Mouse (Mus musculus): ENCODE data around the gene Paics. TPM values are rescaled to one million over a fixed set of nuclear protein-coding genes. Genes with fewer than 3 reads are reported as not detected.
"Not testable (repeated sequence)": the region's sequence is repeated elsewhere in the genome, so short reads cannot be mapped to it uniquely, and the experiment has no call there.

The Paics gene
- polyA plus RNA-seq, 1 experiment from 2014 or later = 111 TPM

GRCm38 (mm10) chr5:76969250-76969649 is 18.1 kb downstream of the Paics start:
- WGBS (ENCODE audit: insufficient replicate concordance) = 79% methylated on average over 5 of the region's 5 CpGs
- H3K9me3 ChIP-seq (ENCODE audit: low read length) = no peaks in the 10 kb centered on the region
- H3K27me3 ChIP-seq (ENCODE audit: insufficient read depth, low read length) = no peaks in the 10 kb centered on the region
- DNase-seq = no peak
- TF ChIP-seq CTCF (IDR thresholded peaks at IDR 0.05; ENCODE audit: low read depth) (no peak), EP300 (IDR thresholded peaks at IDR 0.05; ENCODE audit: low read depth) (no peak)
- H3K4me3 ChIP-seq (ENCODE audit: low read depth, low read length) = no peak overlapping the region
- H3K4me2 ChIP-seq (ENCODE audit: low read depth, low read length) = no peak overlapping the region
- peaks cover 41% of the 10 kb centered on the region for H3K36me3 ChIP-seq (replicated peaks; ENCODE audit: insufficient read depth, low read length)
- no peak overlapping the region for H3K9ac ChIP-seq (replicated peaks)
- peaks cover 9% of the 10 kb centered on the region for H3K4me1 ChIP-seq (ENCODE audit: insufficient read depth)
- H3K27ac ChIP-seq (ENCODE audit: low read depth) = no peak overlapping the region
- no peak for ATAC-seq

- H3K36me3 ChIP-seq (replicated peaks; ENCODE audit: insufficient read depth, low read length) = peaks cover 33% of the 10 kb centered on the region
- DNase-seq; H3K27me3 ChIP-seq (ENCODE audit: insufficient read depth, low read length); ATAC-seq; H3K27ac ChIP-seq (ENCODE audit: low read depth); H3K9ac ChIP-seq (replicated peaks); H3K4me3 ChIP-seq (ENCODE audit: low read depth, low read length); H3K4me2 ChIP-seq (ENCODE audit: low read depth, low read length); H3K9me3 ChIP-seq (ENCODE audit: low read length): not testable (repeated sequence)
- H3K4me1 ChIP-seq (ENCODE audit: insufficient read depth) = peaks cover 14% of the 10 kb centered on the region
- WGBS (ENCODE audit: insufficient replicate concordance) = 69% methylated on average over 1 of the region's 1 CpGs
Measured at GRCm38 (mm10) chr5:76971115-76971514, 20.0 kb downstream of the Paics start.

GRCm38 (mm10) chr5:76973488-76973887 is 22.4 kb downstream of the Paics start:
- ATAC-seq = no peak
- no peak for DNase-seq
- Histone ChIP-seq H3K36me3 (replicated peaks; ENCODE audit: insufficient read depth, low read length) (peaks cover 23% of the 10 kb centered on the region), H3K9ac (replicated peaks) (peak overlapping the region; percentile 96), H3K4me2 (ENCODE audit: low read depth, low read length) (peak overlapping the region; percentile 91), H3K27ac (ENCODE audit: low read depth) (peak overlapping the region; percentile 40; the same call in 1 of the 2 replicates), H3K4me1 (ENCODE audit: insufficient read depth) (peaks cover 14% of the 10 kb centered on the region), H3K4me3 (ENCODE audit: low read depth, low read length) (peak overlapping the region; percentile 100), H3K9me3 (ENCODE audit: low read length) (no peaks in the 10 kb centered on the region), H3K27me3 (ENCODE audit: insufficient read depth, low read length) (no peaks in the 10 kb centered on the region)
- WGBS (ENCODE audit: insufficient replicate concordance) = 36% methylated on average over 3 of the region's 3 CpGs
- TF ChIP-seq EP300 (IDR thresholded peaks at IDR 0.05; ENCODE audit: low read depth) = no peak
- no peak for TF ChIP-seq CTCF (IDR thresholded peaks at IDR 0.05; ENCODE audit: low read depth)

- H3K4me2 ChIP-seq (ENCODE audit: low read depth, low read length) = peak overlapping the region; percentile 91
- no peaks in the 10 kb centered on the region for H3K9me3 ChIP-seq (ENCODE audit: low read length)
- no peaks in the 10 kb centered on the region for H3K27me3 ChIP-seq (ENCODE audit: insufficient read depth, low read length)
- 2% methylated on average over 17 of the region's 17 CpGs for WGBS (ENCODE audit: insufficient replicate concordance)
- DNase-seq (no peak), ATAC-seq (peak; percentile 14)
- H3K9ac ChIP-seq (replicated peaks) = peak overlapping the region; percentile 96
- peaks cover 14% of the 10 kb centered on the region for H3K4me1 ChIP-seq (ENCODE audit: insufficient read depth)
- H3K27ac ChIP-seq (ENCODE audit: low read depth) = peak overlapping the region; percentile 98
- H3K36me3 ChIP-seq (replicated peaks; ENCODE audit: insufficient read depth, low read length) = peaks cover 22% of the 10 kb centered on the region
- TF ChIP-seq EP300 (IDR thresholded peaks at IDR 0.05; ENCODE audit: low read depth) = no peak
- no peak for TF ChIP-seq CTCF (IDR thresholded peaks at IDR 0.05; ENCODE audit: low read depth)
- peak overlapping the region; percentile 100 for H3K4me3 ChIP-seq (ENCODE audit: low read depth, low read length)
Measured at GRCm38 (mm10) chr5:76974207-76974553, 23.1 kb downstream of the Paics start.

GRCm38 (mm10) chr5:76974554-76975285 is 23.6 kb downstream of the Paics start, which contains the start of gene Srp72:
Gene Srp72, plus strand, starts transcription at chr5:76974683.
- H3K27ac ChIP-seq (ENCODE audit: low read depth) = peak within 1 kb of the TSS; percentile 98
- TF ChIP-seq CTCF (IDR thresholded peaks at IDR 0.05; ENCODE audit: low read depth) (no peak), EP300 (IDR thresholded peaks at IDR 0.05; ENCODE audit: low read depth) (no peak)
- under 1% methylated on average over 53 of the region's 60 CpGs for WGBS (ENCODE audit: insufficient replicate concordance)

GRCm38 (mm10) chr5:76975736-76976135 is 24.6 kb downstream of the Paics start:
- peak overlapping the region; percentile 96; the same call in 1 of the 2 replicates for H3K9ac ChIP-seq (replicated peaks)
- H3K4me3 ChIP-seq (ENCODE audit: low read depth, low read length) = peak overlapping the region; percentile 100
- H3K36me3 ChIP-seq (replicated peaks; ENCODE audit: insufficient read depth, low read length) = peaks cover 24% of the 10 kb centered on the region
- no peak for TF ChIP-seq CTCF (IDR thresholded peaks at IDR 0.05; ENCODE audit: low read depth)
- no peak for TF ChIP-seq EP300 (IDR thresholded peaks at IDR 0.05; ENCODE audit: low read depth)
- no peaks in the 10 kb centered on the region for H3K9me3 ChIP-seq (ENCODE audit: low read length)
- peaks cover 14% of the 10 kb centered on the region for H3K4me1 ChIP-seq (ENCODE audit: insufficient read depth)
- WGBS (ENCODE audit: insufficient replicate concordance) = 79% methylated on average over 8 of the region's 8 CpGs
- DNase-seq (no peak), ATAC-seq (no peak)
- peak overlapping the region; percentile 91 for H3K4me2 ChIP-seq (ENCODE audit: low read depth, low read length)
- H3K27ac ChIP-seq (ENCODE audit: low read depth) = no peak overlapping the region
- H3K27me3 ChIP-seq (ENCODE audit: insufficient read depth, low read length) = no peaks in the 10 kb centered on the region

More at GRCm38 (mm10) chr5:76974554-76975285, 23.6 kb downstream of the Paics start, which contains the start of gene Srp72:
- H3K4me1 ChIP-seq (ENCODE audit: insufficient read depth) = peaks cover 14% of the 10 kb centered on the region
- peak within 1 kb of the TSS; percentile 91 for H3K4me2 ChIP-seq (ENCODE audit: low read depth, low read length)
- H3K27me3 ChIP-seq (ENCODE audit: insufficient read depth, low read length) = no peaks in the 10 kb centered on the region
- no peaks in the 10 kb centered on the region for H3K9me3 ChIP-seq (ENCODE audit: low read length)
- ATAC-seq (peak; percentile 97), DNase-seq (peak; percentile 95)
- H3K9ac ChIP-seq (replicated peaks) = peak within 1 kb of the TSS; percentile 96
- H3K4me3 ChIP-seq (ENCODE audit: low read depth, low read length) = peak within 1 kb of the TSS; percentile 100
- peaks cover 21% of the 10 kb centered on the region for H3K36me3 ChIP-seq (replicated peaks; ENCODE audit: insufficient read depth, low read length)

Measured in liver, postnatal 0 days (tissue).